7 mouse cellular contexts compared by ENCODE assay signal in genomic region chr9:44605616-44606165, GRCm38 (mm10). TPM values are rescaled to one million over a fixed set of nuclear protein-coding genes. Genes with fewer than 3 reads are reported as not detected.
DNase-seq lines count a peak whose midpoint lies in the region; ATAC-seq lines count a peak whose summit lies in the region.

No protein-coding gene starts in this region.

- WGBS in embryonic facial prominence, embryonic 10.5 days = under 1% methylated on average over 13 of the region's 13 CpGs
- 0% methylated on average over 13 of the region's 13 CpGs for WGBS in intestine, embryonic 14.5 days
- under 1% methylated on average over 13 of the region's 13 CpGs for WGBS in midbrain, embryonic 16.5 days

- H3K9me3 ChIP-seq in embryonic facial prominence, embryonic 10.5 days = no peaks in the 10 kb centered on the region
- no peaks in the 10 kb centered on the region for H3K9me3 ChIP-seq in intestine, embryonic 14.5 days (ENCODE audit: control insufficient read depth, low read length)
- no peaks in the 10 kb centered on the region for H3K9me3 ChIP-seq in midbrain, embryonic 16.5 days (replicated peaks; ENCODE audit: control insufficient read depth, low read length, poor library complexity, severe bottlenecking)

- H3K27ac ChIP-seq in embryonic facial prominence, embryonic 10.5 days (replicated peaks) = peak overlapping the region; percentile 100
- H3K27ac ChIP-seq in intestine, embryonic 14.5 days (ENCODE audit: low read depth) = peak overlapping the region; percentile 99
- H3K27ac ChIP-seq in midbrain, embryonic 16.5 days (ENCODE audit: low read length) = peak overlapping the region; percentile 100

- H3K4me1 ChIP-seq in embryonic facial prominence, embryonic 10.5 days = peaks cover 25% of the 10 kb centered on the region
- peaks cover 25% of the 10 kb centered on the region for H3K4me1 ChIP-seq in intestine, embryonic 14.5 days (replicated peaks; ENCODE audit: control insufficient read depth, insufficient read depth, low read length)
- H3K4me1 ChIP-seq in midbrain, embryonic 16.5 days (ENCODE audit: control insufficient read depth, insufficient read depth, low read length) = peaks cover 36% of the 10 kb centered on the region

- H3K27me3 ChIP-seq in embryonic facial prominence, embryonic 10.5 days (replicated peaks; ENCODE audit: low read depth, poor library complexity, severe bottlenecking) = no peaks in the 10 kb centered on the region
- no peaks in the 10 kb centered on the region for H3K27me3 ChIP-seq in intestine, embryonic 14.5 days (replicated peaks; ENCODE audit: control insufficient read depth, insufficient read depth, low read length)
- no peaks in the 10 kb centered on the region for H3K27me3 ChIP-seq in midbrain, embryonic 16.5 days (ENCODE audit: control insufficient read depth, insufficient read depth, low read depth, low read length)

- H3K4me2 ChIP-seq in intestine, embryonic 14.5 days (ENCODE audit: low read length) = peak overlapping the region; percentile 51
- H3K4me2 ChIP-seq in midbrain, embryonic 16.5 days (ENCODE audit: low read length) = peak overlapping the region; percentile 48

- peak; percentile 52 for DNase-seq in 3T3-L1 (ENCODE audit: low read depth, low spot score)
- DNase-seq in A20 (ENCODE audit: low read depth, low spot score) = peak; percentile 68
- DNase-seq in embryonic facial prominence, embryonic 10.5 days (ENCODE audit: low spot score) = peak; percentile 32
- no peak for DNase-seq in intestine, embryonic 14.5 days (ENCODE audit: low spot score)
- DNase-seq in cerebellum, adult 18-20 months = no peak
- no peak for DNase-seq in urinary bladder, adult 2 months (ENCODE audit: low spot score)

- H3K36me3 ChIP-seq in embryonic facial prominence, embryonic 10.5 days (replicated peaks) = peaks cover 42% of the 10 kb centered on the region
- H3K36me3 ChIP-seq in intestine, embryonic 14.5 days (ENCODE audit: control insufficient read depth, insufficient read depth, low read length) = peaks cover 40% of the 10 kb centered on the region
- H3K36me3 ChIP-seq in midbrain, embryonic 16.5 days (ENCODE audit: control insufficient read depth, insufficient read depth, low read length) = peaks cover 9% of the 10 kb centered on the region

- H3K4me3 ChIP-seq in embryonic facial prominence, embryonic 10.5 days = peak overlapping the region; percentile 99
- H3K4me3 ChIP-seq in intestine, embryonic 14.5 days (ENCODE audit: low read depth, low read length) = peak overlapping the region; percentile 100
- peak overlapping the region; percentile 98 for H3K4me3 ChIP-seq in midbrain, embryonic 16.5 days (ENCODE audit: low read depth, low read length)

- peak overlapping the region; percentile 100 for H3K9ac ChIP-seq in intestine, embryonic 14.5 days (ENCODE audit: low read length)
- H3K9ac ChIP-seq in midbrain, embryonic 16.5 days (ENCODE audit: low read depth, low read length) = peak overlapping the region; percentile 100

- ATAC-seq in intestine, embryonic 14.5 days (replicated peaks; ENCODE audit: low FRiP score, low TSS enrichment, low read depth) = no peak
- ATAC-seq in midbrain, embryonic 16.5 days = no peak

RNA-seq across cellular contexts. Expression of gene Ddx6, which starts 1.0 kb away (rescaled TPM):
- 21.8 and 23.5 TPM in 2 replicates for polyA plus RNA-seq in embryonic facial prominence, embryonic 10.5 days (2016; fragmentation: Nextera tagmentation; extraction: Ambion mirVana)
- 17.6 and 17.8 TPM in 2 replicates for polyA plus RNA-seq in intestine, embryonic 14.5 days (2014; fragmentation: Nextera tagmentation; extraction: Ambion mirVana)
- 15.2 and 19.1 TPM in 2 replicates for polyA plus RNA-seq in midbrain, embryonic 16.5 days (2015; fragmentation: Nextera tagmentation; extraction: Ambion mirVana)
- polyA plus RNA-seq in urinary bladder, adult 2 months (2012; rRNA removed) = 28.2 and 47.5 TPM in 2 replicates

RNA-seq across cellular contexts. Expression of gene Cxcr5, which starts 44.0 kb away (rescaled TPM):
- polyA plus RNA-seq in embryonic facial prominence, embryonic 10.5 days (2016; fragmentation: Nextera tagmentation; extraction: Ambion mirVana) = not detected in 2 replicates
- 0.82 and 0.89 TPM in 2 replicates for polyA plus RNA-seq in intestine, embryonic 14.5 days (2014; fragmentation: Nextera tagmentation; extraction: Ambion mirVana)
- polyA plus RNA-seq in midbrain, embryonic 16.5 days (2015; fragmentation: Nextera tagmentation; extraction: Ambion mirVana) = 0.07 TPM in 1 of 2 replicates, not detected in the other
- 0.11 and 0.16 TPM in 2 replicates for polyA plus RNA-seq in urinary bladder, adult 2 months (2012; rRNA removed)

Comparison
In these comparisons a context has a peak if more than half of its experiments do, and no peak if none do; other contexts are left out.
1. DNase-seq: peak in 3T3-L1 (single experiment), A20 (single experiment) and embryonic facial prominence, embryonic 10.5 days (single experiment); none in intestine, embryonic 14.5 days (single experiment), cerebellum, adult 18-20 months (0 of 2) and urinary bladder, adult 2 months (single experiment).
2. Peak in every context shown above with its lines, with median percentiles within 50 percentile points of each other: H3K27ac ChIP-seq and H3K4me3 ChIP-seq.